Mouse (Mus musculus) megakaryocyte, embryonic 14.5 days (primary cell): ENCODE results near the gene Fam193b.

ENCODE experiments used
- FLI1 ChIP-seq: IDR thresholded peaks from 2 replicates; pipeline ENCODE4 v1.6.1; 2012; ENCODE audit warnings: low read length, inconsistent platforms, mixed read lengths
- GATA1 ChIP-seq: IDR thresholded peaks from 3 replicates; pipeline ENCODE4 v1.6.1; 2012; ENCODE audit warnings: mixed read lengths, low read length, inconsistent platforms, borderline replicate concordance

DNA sequence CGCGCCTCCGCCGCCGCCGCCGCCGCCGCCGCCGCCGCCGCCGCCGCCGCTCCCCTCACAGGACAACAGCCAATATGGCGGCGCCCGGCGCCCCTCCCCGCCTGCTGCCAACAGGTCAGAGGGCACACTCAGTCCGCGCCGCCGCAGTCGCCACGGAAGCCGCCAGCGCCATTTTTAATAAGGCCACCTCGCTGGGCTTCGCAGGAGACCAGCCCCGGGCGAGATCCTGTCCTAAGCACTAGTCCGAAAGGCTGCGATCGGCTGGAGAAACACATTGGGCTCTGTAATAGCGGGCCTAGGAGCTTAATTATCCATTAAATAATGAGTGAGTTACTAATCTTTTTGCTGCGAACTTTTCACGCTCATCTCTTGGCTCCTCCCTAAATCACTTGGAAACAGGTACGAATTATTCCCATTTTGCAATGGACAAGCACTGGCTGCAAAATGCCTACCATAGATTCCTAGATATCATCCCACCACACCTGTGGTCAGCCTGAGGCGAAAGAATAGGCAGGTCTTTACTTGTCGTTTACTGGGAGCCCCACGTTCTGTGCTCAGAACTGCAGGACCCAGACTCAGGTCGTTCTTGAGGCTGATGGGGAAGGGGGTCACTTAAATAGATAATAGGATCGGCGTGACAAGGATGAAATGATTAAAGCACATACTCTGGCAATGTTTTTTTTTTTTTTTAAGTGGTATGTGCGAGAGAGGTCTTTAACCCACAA, at the start of gene Fam193b:
- no peak for TF ChIP-seq GATA1
- no peak for TF ChIP-seq FLI1
